Mouse (Mus musculus) frontal cortex, postnatal 36 days (tissue): ENCODE measurements around the gene Gm3233.
"Not testable (repeated sequence)": the region's sequence is repeated elsewhere in the genome, so short reads cannot be mapped to it uniquely, and the experiment has no call there.

Experiments used
- DNase-seq, 2 experiments: peaks; one replicate each; pipeline ENCODE4 v3.0.0; 2022; ENCODE audit warnings: low spot score in 2 of 2

Gene Gm3233

GRCm38 (mm10) chr10:77728280-77728679, 31.2 kb downstream of the Gm3233 start:
- no peak for DNase-seq

- DNase-seq: no peak
Observed at GRCm38 (mm10) chr10:77726186-77726585, 33.3 kb downstream of the Gm3233 start, which contains the start of gene Gm10100. TSS of gene Gm10100 (plus strand) at chr10:77726486.

- DNase-seq: no peak
Observed at GRCm38 (mm10) chr10:77724855-77725254, 34.6 kb downstream of the Gm3233 start.

GRCm38 (mm10) chr10:77720299-77720698, 39.2 kb downstream of the Gm3233 start, which contains the start of gene Krtap12-1:
TSS of gene Krtap12-1 (plus strand) at chr10:77720599.
- DNase-seq: not testable (repeated sequence)

- no peak for DNase-seq
Observed at GRCm38 (mm10) chr10:77715507-77715906, 44.0 kb downstream of the Gm3233 start, which contains the start of gene Gm10142. TSS of gene Gm10142 (plus strand) at chr10:77715807.

GRCm38 (mm10) chr10:77713734-77714133, 45.7 kb downstream of the Gm3233 start:
- DNase-seq: no peak

GRCm38 (mm10) chr10:77711157-77711556, 48.3 kb downstream of the Gm3233 start, which contains the start of gene Gm10024:
TSS of gene Gm10024 (plus strand) at chr10:77711457.
- DNase-seq: not testable (repeated sequence)

GRCm38 (mm10) chr10:77709831-77710230, 49.7 kb downstream of the Gm3233 start:
- DNase-seq: no peak
